Mouse (Mus musculus): ENCODE data around the gene Hoxb1. TPM values are rescaled to one million over a fixed set of nuclear protein-coding genes. Genes with fewer than 3 reads are reported as not detected.

Hoxb1 gene
- polyA plus RNA-seq, 2 experiments from 2014 or later, result not detected

- ATAC-seq, result no peak
Observed at GRCm38 (mm10) chr11:96404831-96405230, 39.3 kb downstream of the Hoxb1 start.

- ATAC-seq, result no peak
Observed at GRCm38 (mm10) chr11:96405541-96405940, 40.0 kb downstream of the Hoxb1 start.

GRCm38 (mm10) chr11:96407191-96408072, 41.9 kb downstream of the Hoxb1 start:
- no peak for ATAC-seq

- no peak for ATAC-seq
Observed at GRCm38 (mm10) chr11:96408234-96409010, 42.9 kb downstream of the Hoxb1 start.

- no peak for ATAC-seq
Observed at GRCm38 (mm10) chr11:96411019-96411418, 45.5 kb downstream of the Hoxb1 start.

GRCm38 (mm10) chr11:96411934-96412333, 46.4 kb downstream of the Hoxb1 start:
- ATAC-seq, result no peak

- ATAC-seq, result no peak
Observed at GRCm38 (mm10) chr11:96412941-96413491, 47.5 kb downstream of the Hoxb1 start.

- no peak for ATAC-seq
Observed at GRCm38 (mm10) chr11:96413527-96413926, 48.0 kb downstream of the Hoxb1 start.

- ATAC-seq, result no peak
Observed at GRCm38 (mm10) chr11:96414002-96414401, 48.5 kb downstream of the Hoxb1 start.

Other genes starting within 250 kb of the Hoxb1 start
- gene Ttll6, start 232.0 kb upstream of the Hoxb1 start, polyA plus RNA-seq (2017; shearing (Covaris generic)), result under 1 TPM in 1 of 2 experiments, not detected in 1; 0.11 TPM
- gene Hoxb13, start 171.4 kb upstream of the Hoxb1 start, polyA plus RNA-seq (2017; shearing (Covaris generic)), result not detected
- gene Hoxb9, start 94.3 kb upstream of the Hoxb1 start, polyA plus RNA-seq (2017; shearing (Covaris generic)), result under 1 TPM in 1 of 2 experiments, not detected in 1; 0.15 TPM
- gene Hoxb8, start 83.8 kb upstream of the Hoxb1 start, polyA plus RNA-seq (2017; shearing (Covaris generic)), result not detected
- gene Hoxb7, start 79.1 kb upstream of the Hoxb1 start, polyA plus RNA-seq (2017; shearing (Covaris generic)), result not detected
- not detected for gene Hoxb6, start 73.3 kb upstream of the Hoxb1 start, polyA plus RNA-seq (2017; shearing (Covaris generic))
- gene Hoxb5, start 62.4 kb upstream of the Hoxb1 start, polyA plus RNA-seq (2017; shearing (Covaris generic)), result not detected
- 1 to 10 TPM in 1 of 2 experiments, under 1 TPM in 1; 0.98 to 1.1 TPM for gene Hoxb4, start 47.5 kb upstream of the Hoxb1 start, polyA plus RNA-seq (2017; shearing (Covaris generic))
- gene Hoxb3, start 42.4 kb upstream of the Hoxb1 start, polyA plus RNA-seq (2017; shearing (Covaris generic)), result not detected
- gene Hoxb2, start 15.2 kb upstream of the Hoxb1 start, polyA plus RNA-seq (2017; shearing (Covaris generic)), result not detected
- 100 to 1,000 TPM; 615 to 687 TPM for gene Skap1, start 98.8 kb downstream of the Hoxb1 start, polyA plus RNA-seq (2017; shearing (Covaris generic))